Mouse (Mus musculus): ENCODE measurements at regions not wholly inside any gene's neighbourhood (a gene's known extent, or its start where the extent isn't known, plus 50 kb on each side); places are given as distances from the start of the nearest gene placed in this dataset.
"Not testable (repeated sequence)": the region's sequence is repeated elsewhere in the genome, so short reads cannot be mapped to it uniquely, and the experiment has no call there.

DNA sequence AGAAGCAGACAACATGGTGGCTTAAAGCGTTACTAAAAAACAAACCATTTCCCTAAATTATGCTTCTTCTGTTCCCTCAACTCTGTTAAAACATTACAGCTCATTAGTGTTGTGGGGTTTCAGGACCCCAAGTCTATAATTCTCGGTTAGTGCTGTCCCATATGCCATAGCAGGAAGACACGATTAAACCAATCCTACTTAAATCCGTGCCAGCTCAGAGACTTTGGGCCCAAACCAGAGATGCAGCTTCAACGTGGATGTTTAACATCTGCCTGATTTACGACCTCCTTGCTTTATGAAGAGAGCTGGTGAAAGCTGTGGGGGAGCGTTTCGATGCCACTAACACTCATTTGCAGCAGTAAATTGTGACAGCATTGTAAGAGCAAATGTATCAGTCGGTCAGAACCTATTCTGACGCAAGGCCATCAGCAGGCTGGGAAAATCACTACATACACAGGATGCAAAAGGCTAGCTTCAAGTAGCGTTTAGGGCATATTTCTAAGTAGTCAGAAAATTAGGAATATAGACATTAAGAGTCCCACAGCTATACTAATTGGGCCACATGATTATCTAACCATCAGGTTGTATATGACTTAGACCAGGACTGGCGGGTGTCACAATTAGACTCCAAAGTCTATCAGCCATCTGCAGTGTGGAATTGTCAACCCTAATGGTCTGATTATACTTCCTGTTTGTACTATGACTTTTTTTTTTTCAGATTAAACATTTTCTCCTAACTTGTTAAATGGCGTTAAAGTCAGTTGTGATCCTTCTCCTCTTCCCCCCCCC is 333.1 kb upstream of the Gm6657 start:
- Histone ChIP-seq H3K4me3 (ENCODE audit: insufficient read depth, low read depth, low read length) (no peak overlapping the region), H3K27ac (replicated peaks; ENCODE audit: low read depth, low read length) (no peak overlapping the region), H3K4me1 (ENCODE audit: control insufficient read depth, insufficient read depth, insufficient read length, low read length) (no peaks in the 10 kb centered on the region)

DNA sequence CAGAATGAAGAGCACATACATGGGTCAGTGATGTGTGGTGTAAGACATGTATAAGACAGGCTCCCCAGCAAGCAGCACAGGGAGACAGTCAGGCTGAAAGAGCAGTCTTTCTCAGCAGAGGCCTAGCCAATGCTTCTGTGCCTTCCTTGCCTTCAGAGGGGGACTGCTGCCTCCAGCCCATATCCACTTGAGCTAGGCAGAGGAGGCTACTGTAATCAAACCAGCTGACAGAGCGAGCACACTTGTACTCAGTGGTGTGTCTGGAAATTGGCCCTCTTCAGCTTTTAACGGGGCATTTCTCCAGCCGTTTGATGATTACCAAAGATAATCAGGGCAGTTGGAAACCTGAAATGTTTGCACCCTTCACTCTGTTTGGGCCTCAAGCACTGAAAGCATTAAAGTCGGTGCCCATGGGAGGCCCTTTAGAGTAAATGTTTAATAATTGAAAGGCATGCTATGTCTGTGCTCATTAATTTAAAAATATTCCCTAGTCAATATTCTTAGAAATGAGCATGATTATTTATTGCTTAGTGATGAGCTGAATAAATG is 326.0 kb upstream of the Gm6657 start:
- H3K4me3 ChIP-seq (ENCODE audit: insufficient read depth, low read depth, low read length), result no peak overlapping the region
- no peak overlapping the region for H3K27ac ChIP-seq (replicated peaks; ENCODE audit: low read depth, low read length)
- no peaks in the 10 kb centered on the region for H3K4me1 ChIP-seq (ENCODE audit: control insufficient read depth, insufficient read depth, insufficient read length, low read length)

DNA sequence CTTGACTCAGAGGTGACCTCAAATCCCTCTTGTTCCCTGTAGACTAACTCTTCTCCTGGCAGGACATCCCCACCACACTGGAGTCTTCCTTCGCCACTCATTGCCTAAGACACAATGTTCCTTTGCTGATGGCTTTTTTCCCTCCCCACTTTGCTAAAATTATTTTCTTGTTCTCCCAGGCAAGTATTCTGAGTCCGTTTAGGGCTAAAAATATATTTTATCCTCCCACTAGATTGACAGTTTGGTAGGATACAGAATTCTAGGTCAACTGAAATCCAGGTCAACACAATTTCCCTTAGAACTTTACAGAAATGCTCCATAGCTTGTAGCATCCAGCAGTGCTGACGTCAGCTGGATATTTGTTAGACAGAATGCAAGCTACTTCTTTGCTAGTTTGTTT is 324.7 kb upstream of the Gm6657 start:
- no peaks in the 10 kb centered on the region for H3K4me1 ChIP-seq (ENCODE audit: control insufficient read depth, insufficient read depth, insufficient read length, low read length)
- no peak overlapping the region for H3K27ac ChIP-seq (replicated peaks; ENCODE audit: low read depth, low read length)
- H3K4me3 ChIP-seq (ENCODE audit: insufficient read depth, low read depth, low read length), result no peak overlapping the region

DNA sequence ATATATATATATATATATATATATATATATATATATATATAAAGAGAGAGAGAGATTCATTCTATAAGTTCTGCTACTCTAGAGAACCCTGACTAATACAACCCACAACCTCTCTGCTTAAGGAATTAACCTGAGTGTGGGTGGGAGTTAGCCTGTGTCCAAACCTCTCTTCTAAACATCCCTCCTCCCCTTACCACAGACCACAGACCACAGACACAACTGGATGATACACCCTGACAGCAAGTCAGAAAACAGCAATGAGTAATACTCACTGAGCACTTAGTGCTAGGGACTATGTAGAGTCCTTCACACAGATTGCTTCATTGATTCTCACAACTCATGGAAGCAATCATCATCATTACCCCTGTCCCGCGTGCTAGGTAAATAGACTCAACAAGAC is 306.7 kb upstream of the Gm6657 start:
- Histone ChIP-seq H3K4me1 (ENCODE audit: control insufficient read depth, insufficient read depth, insufficient read length, low read length) (no peaks in the 10 kb centered on the region), H3K27ac (replicated peaks; ENCODE audit: low read depth, low read length) (no peak overlapping the region), H3K4me3 (ENCODE audit: insufficient read depth, low read depth, low read length) (no peak overlapping the region)

DNA sequence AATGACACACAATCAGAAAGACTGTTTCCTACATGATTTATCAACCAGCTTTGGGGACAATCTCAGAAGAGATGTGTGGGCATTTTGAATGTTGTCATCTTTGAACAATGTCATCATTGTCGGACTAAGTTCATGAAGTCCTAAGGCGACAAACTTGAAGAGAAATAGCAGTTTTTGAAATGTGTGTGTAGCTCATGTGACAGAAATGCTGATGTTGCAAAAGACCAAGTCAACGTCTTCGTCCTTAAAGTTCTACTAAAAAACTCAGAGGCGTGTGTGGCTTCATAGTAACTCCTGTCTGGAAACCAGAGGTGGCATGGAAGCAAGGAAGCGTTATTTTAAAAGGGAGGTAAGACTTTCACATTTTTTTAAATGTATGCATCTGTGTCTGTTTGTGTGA is 302.6 kb upstream of the Gm6657 start:
- Histone ChIP-seq H3K4me3 (ENCODE audit: insufficient read depth, low read depth, low read length) (no peak overlapping the region), H3K4me1 (ENCODE audit: control insufficient read depth, insufficient read depth, insufficient read length, low read length) (no peaks in the 10 kb centered on the region), H3K27ac (replicated peaks; ENCODE audit: low read depth, low read length) (no peak overlapping the region)

DNA sequence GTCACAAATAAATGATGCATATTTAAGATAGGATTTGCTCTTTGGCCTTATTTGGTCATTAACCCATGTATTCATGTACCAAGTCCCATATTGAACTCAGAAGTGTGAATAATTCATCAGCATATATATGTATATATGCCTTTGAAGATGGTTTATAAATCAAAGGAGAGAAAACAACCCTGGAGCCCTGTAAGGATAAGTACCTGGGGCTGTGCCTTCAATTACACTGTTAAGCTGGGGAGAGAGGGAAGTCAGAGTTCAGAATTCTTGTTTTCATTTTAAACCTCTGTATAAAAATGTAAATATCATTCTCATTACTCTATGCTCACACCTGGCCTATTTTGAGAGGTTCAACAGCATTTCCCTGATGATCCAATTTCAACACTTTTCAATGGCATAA is 299.8 kb upstream of the Gm6657 start:
- Histone ChIP-seq H3K27ac (replicated peaks; ENCODE audit: low read depth, low read length) (no peak overlapping the region), H3K4me3 (ENCODE audit: insufficient read depth, low read depth, low read length) (no peak overlapping the region), H3K4me1 (ENCODE audit: control insufficient read depth, insufficient read depth, insufficient read length, low read length) (no peaks in the 10 kb centered on the region)

DNA sequence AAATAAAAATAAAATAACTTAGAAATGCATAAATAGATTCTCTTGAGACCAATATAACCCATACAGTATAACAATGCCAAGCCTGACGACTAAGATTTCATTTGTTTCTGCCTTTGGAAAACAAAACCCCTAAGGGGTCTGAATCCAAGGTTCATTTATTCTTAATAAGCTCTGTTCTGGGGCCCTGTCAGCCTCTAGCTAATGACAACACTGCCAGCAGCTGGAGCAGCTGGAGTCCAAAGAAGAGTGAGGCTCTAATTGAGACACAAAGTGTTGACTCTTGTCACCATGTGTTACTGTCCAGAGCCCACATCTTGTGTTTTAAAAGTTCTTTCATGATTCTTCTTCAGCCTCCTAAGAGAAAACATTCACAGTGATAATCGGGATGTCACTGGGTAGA is 298.5 kb upstream of the Gm6657 start:
- H3K4me1 ChIP-seq (ENCODE audit: control insufficient read depth, insufficient read depth, insufficient read length, low read length), result no peaks in the 10 kb centered on the region

DNA sequence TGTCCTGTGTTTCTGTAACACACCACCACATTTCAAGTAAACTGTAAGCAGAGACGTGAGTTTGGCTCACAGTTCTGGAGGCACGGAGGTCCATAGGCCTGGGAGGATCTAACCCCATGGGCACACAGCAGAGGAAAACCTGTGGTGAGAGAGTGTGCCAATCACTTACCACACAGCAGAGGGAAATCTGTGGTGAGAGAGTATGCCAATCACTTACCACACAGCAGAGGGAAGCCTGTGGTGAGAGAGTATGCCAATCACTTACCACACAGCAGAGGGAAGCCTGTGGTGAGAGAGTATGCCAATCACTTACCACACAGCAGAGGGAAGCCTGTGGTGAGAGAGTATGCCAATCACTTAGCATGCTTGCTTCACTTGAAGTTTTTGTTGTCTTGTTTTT is 295.1 kb upstream of the Gm6657 start:
- H3K4me3 ChIP-seq (ENCODE audit: insufficient read depth, low read depth, low read length); H3K4me1 ChIP-seq (ENCODE audit: control insufficient read depth, insufficient read depth, insufficient read length, low read length); H3K27ac ChIP-seq (replicated peaks; ENCODE audit: low read depth, low read length): not testable (repeated sequence)

More for the DNA sequence above, 298.5 kb upstream of the Gm6657 start:
- H3K4me3 ChIP-seq (ENCODE audit: insufficient read depth, low read depth, low read length), result no peak overlapping the region
- no peak overlapping the region for H3K27ac ChIP-seq (replicated peaks; ENCODE audit: low read depth, low read length)

DNA sequence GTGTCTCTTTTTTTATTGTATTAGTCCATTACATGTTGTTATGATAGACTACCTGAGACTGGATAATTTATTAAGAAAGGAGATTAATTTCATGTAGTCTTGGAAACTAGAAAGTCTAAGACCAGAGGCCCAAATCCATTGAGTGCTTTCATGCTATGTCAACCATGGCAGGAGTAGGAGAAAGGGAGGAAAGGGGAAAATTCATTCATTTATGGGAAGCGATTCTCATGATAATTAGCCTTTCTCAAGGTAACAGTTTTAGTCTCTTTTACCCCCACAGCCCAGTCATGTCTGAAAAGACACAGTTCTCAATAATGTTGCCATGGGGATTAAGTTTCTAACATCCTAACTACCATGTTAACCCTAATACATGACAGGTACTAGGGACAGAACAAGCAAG is 292.8 kb upstream of the Gm6657 start:
- Histone ChIP-seq H3K27ac (replicated peaks; ENCODE audit: low read depth, low read length) (no peak overlapping the region), H3K4me3 (ENCODE audit: insufficient read depth, low read depth, low read length) (no peak overlapping the region), H3K4me1 (ENCODE audit: control insufficient read depth, insufficient read depth, insufficient read length, low read length) (no peaks in the 10 kb centered on the region)

DNA sequence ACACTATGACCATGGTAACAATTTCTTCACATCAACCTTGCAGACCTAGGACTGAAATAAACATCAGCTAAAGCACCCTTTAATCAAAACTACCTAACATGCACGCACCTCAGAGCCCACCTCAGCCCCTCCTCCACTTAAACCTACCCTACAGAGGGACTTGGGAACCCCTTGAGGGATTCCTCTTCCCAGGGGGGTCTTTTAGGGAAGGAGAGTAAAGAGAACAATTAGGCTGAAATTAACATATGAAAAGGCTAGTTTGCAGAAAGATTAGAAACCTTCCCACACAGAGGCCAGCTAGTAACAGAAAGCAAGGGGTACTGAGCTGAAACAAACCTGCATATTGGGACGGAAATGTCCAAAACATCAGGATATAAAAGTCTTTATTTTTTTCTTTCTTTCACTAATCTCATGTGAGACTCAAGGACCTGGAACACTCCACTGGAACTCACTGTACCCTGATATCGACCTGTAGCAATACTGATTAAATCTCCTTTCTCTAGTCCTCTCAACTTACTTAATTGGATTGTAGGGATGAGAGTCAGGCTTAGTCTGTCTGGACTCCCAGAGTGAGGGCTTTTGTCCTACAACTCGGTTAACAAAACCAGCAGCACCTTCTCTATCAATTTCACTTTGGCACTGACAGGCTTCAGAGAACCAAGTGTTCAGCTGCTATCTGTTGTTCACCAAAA is 281.0 kb upstream of the Gm6657 start:
- Histone ChIP-seq H3K4me1 (ENCODE audit: control insufficient read depth, insufficient read depth, insufficient read length, low read length) (no peaks in the 10 kb centered on the region), H3K27ac (replicated peaks; ENCODE audit: low read depth, low read length) (no peak overlapping the region), H3K4me3 (ENCODE audit: insufficient read depth, low read depth, low read length) (no peak overlapping the region)

DNA sequence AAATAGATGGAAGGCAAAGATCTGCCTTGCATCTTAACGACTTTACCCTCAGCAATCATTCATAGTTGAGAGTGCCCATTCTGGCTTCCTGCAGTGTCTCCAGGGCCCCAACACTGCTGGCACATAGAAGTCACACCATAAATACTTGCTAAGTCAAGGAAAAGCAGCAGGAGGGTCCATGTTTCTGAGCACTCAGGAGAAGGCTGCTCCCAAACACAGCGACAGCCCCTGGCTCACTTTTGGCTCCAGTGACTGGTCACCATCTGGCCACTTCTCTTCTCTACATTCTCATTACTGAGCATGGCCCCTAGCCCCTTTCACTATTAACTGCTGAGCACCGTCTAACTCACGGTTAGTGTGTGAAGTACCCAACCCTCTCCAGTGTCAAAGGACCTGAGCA is 265.3 kb upstream of the Gm6657 start:
- Histone ChIP-seq H3K4me3 (ENCODE audit: insufficient read depth, low read depth, low read length) (no peak overlapping the region), H3K27ac (replicated peaks; ENCODE audit: low read depth, low read length) (no peak overlapping the region), H3K4me1 (ENCODE audit: control insufficient read depth, insufficient read depth, insufficient read length, low read length) (no peaks in the 10 kb centered on the region)

DNA sequence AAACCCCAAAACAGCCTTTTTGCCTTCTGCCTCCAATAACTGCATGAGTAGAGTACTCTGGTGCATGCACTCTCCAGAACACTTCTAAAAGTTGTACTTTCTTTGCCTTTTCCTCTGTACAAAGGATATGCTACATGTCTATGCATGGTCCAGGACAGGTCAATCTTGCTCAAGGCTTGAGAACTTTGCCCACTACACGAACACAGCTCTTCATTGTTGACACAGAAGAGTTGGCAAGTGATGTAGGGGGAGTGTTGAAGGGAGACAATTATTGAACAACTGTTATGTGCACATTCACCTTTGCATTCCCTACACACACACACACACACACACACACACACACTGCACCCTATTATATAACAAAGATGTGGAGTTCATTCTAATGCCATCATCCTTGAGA is 264.5 kb upstream of the Gm6657 start:
- Histone ChIP-seq H3K4me1 (ENCODE audit: control insufficient read depth, insufficient read depth, insufficient read length, low read length) (no peaks in the 10 kb centered on the region), H3K4me3 (ENCODE audit: insufficient read depth, low read depth, low read length) (no peak overlapping the region), H3K27ac (replicated peaks; ENCODE audit: low read depth, low read length) (no peak overlapping the region)

DNA sequence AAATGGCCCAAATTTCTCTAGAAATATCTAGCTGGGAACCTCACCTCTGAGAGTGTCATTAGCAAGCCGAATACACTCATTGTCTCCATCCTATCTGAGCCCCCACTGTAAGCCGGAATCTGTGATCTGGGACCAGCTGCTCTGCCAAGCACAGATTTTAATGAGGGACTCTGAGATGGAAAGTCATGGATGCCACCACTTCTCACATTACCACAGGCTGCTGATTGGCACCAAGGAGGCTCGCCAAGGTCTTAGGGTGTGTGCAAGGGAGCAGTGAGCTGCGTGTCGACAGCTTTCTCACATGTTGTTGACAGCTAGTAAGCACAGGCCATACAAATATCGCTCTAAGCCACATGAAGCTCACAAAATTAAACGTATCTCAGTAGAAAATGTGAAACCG is 250.1 kb upstream of the Gm6657 start:
- Histone ChIP-seq H3K4me3 (ENCODE audit: insufficient read depth, low read depth, low read length) (no peak overlapping the region), H3K27ac (replicated peaks; ENCODE audit: low read depth, low read length) (no peak overlapping the region), H3K4me1 (ENCODE audit: control insufficient read depth, insufficient read depth, insufficient read length, low read length) (no peaks in the 10 kb centered on the region)

DNA sequence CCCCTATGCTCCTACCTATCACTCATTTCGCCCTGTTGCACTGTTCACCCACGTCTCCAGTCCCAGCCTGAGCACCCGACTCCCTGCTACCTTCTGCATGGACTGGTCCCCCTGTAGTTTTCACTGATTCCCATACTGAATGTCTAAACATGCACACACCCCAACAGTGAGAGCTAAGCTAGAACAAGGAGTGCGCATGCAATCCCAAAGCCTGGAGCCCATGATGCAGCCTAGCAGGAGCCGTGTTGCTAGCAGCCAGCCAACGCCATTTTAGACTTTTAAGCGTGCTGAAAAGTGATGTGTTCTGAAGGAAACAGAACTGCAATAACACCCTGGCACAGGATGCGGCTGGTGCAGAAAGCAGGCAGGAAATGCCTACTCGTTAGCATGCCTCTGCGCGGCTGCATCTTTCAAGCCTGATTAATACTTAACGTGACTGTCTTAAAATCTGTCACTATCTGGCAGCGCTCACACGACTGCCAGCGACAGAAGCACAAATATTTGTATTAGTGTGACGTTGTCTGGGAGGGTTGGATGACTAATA is 244.5 kb upstream of the Gm6657 start:
- H3K4me1 ChIP-seq (ENCODE audit: control insufficient read depth, insufficient read depth, insufficient read length, low read length), result no peaks in the 10 kb centered on the region
- H3K4me3 ChIP-seq (ENCODE audit: insufficient read depth, low read depth, low read length), result no peak overlapping the region
- no peak overlapping the region for H3K27ac ChIP-seq (replicated peaks; ENCODE audit: low read depth, low read length)

DNA sequence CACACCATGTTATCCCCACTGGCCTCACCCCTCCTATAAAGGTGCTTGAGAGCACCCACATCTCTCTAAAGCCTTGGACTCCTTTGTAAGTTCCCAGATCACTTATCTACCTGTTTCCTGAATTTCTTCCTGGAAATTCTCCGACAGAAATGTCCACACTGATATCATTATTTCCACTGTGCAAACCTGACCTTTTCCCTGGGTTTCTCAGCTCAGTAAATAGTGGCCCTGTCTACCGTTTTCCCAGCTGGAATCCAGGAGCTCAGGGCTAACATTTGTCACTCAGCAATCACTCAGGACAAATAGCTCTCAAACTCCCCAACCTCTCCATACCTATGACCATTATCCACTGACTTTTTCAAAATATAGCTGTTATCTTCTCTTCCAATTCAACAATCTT is 241.6 kb upstream of the Gm6657 start:
- H3K4me3 ChIP-seq (ENCODE audit: insufficient read depth, low read depth, low read length), result no peak overlapping the region
- H3K4me1 ChIP-seq (ENCODE audit: control insufficient read depth, insufficient read depth, insufficient read length, low read length), result no peaks in the 10 kb centered on the region
- no peak overlapping the region for H3K27ac ChIP-seq (replicated peaks; ENCODE audit: low read depth, low read length)

DNA sequence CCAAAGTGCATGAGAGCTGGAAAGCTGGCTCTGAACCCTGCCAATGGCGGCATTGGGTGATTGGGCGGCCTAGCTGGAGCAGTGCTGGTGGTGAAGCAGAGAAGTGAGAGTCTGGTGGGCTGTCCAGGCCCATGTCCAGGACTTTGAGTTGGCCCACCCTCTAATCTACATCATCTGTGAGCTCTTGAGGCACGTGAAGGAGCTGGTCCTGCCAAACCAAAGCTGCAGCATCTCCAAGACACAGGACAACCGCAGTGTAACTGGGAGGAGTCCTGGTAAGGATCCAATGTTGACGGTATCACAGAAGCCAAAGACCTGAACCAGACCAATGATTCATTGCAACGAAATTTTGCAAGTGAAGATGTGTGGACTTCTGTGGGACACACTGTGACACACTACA is 231.4 kb upstream of the Gm6657 start:
- Histone ChIP-seq H3K4me1 (ENCODE audit: control insufficient read depth, insufficient read depth, insufficient read length, low read length) (no peaks in the 10 kb centered on the region), H3K27ac (replicated peaks; ENCODE audit: low read depth, low read length) (no peak overlapping the region), H3K4me3 (ENCODE audit: insufficient read depth, low read depth, low read length) (no peak overlapping the region)

Data from brown adipose tissue, adult 24 weeks (tissue).